Mouse (Mus musculus) C2C12 (cell line): ENCODE results near the gene March10.

Source experiments
- CTCF ChIP-seq: IDR thresholded peaks from one replicate; pipeline ENCODE4 v1.5.1; 2011; ENCODE audit not compliant: control insufficient read depth, insufficient read depth, insufficient read length
- MYOD1 ChIP-seq: IDR thresholded peaks from one replicate; pipeline ENCODE4 v1.6.1; 2011; ENCODE audit warnings: low read depth; ENCODE audit not compliant: control insufficient read depth, insufficient read length
- MYOG ChIP-seq: IDR thresholded peaks from one replicate; pipeline ENCODE4 v1.6.1; 2011; ENCODE audit not compliant: control insufficient read depth, insufficient read length; ENCODE audit errors: extremely low read depth
- USF1 ChIP-seq: IDR thresholded peaks from one replicate; pipeline ENCODE4 v1.6.1; 2011; ENCODE audit warnings: low read depth, mild to moderate bottlenecking, control low read depth, moderate library complexity

DNA sequence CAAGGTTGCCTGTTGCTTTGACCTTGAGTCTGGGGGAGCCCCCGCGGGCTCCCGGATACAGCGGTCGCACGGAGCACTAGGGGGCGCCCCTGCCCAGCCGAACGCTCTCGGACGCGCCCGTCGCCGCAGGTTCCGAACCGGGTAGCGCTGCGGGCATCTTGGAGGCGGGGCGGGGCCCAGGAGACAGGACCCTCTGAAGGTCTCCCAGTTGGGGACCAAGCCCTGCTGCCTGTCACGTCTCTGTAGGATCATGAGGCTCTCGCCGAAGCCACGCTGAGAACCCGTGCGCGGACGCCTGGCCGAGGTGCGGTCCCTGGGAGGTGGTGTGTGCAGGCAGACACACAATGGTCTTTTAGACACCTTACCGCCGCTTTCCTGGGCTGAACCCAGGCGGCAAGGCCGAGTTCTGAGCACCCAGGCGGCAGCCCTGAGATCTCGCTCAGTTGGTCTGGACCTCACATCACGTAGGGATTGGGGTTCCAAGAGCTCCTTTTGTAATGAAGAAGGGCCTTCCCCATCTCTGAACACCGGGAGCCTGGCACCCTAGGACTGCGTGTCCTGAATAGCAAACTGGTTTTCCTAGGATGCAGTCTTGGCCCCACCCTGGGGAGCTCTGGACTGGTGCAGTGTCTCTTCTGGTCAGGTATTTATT is 93.5 kb downstream of the March10 start:
- TF ChIP-seq CTCF (peak; percentile 90), USF1 (no peak), MYOD1 (no peak), MYOG (no peak)
